Mouse (Mus musculus): Measurements from ENCODE around the gene Qrich1.
A peak's percentile ranks its signal among the peaks of the same experiment; 100 is the strongest.
"Not testable (repeated sequence)": the region's sequence is repeated elsewhere in the genome, so short reads cannot be mapped to it uniquely, and the experiment has no call there.

Gene Qrich1

GRCm38 (mm10) chr9:108591462-108591861 is 74.9 kb downstream of the Qrich1 start:
- DNase-seq: no peak

GRCm38 (mm10) chr9:108594354-108594753 is 77.7 kb downstream of the Qrich1 start:
- DNase-seq: no peak

GRCm38 (mm10) chr9:108596998-108597764 is 80.6 kb downstream of the Qrich1 start, which contains the start of gene P4htm:
TSS of gene P4htm (minus strand) at chr9:108597667.
- DNase-seq: peak; percentile 86

GRCm38 (mm10) chr9:108599021-108599566 is 82.5 kb downstream of the Qrich1 start:
- DNase-seq: no peak

- DNase-seq: no peak
Measured at GRCm38 (mm10) chr9:108600011-108600410, 83.4 kb downstream of the Qrich1 start.

- no peak for DNase-seq
Measured at GRCm38 (mm10) chr9:108601986-108602385, 85.4 kb downstream of the Qrich1 start.

- not testable (repeated sequence) for DNase-seq
Measured at GRCm38 (mm10) chr9:108607929-108608328, 91.3 kb downstream of the Qrich1 start.

GRCm38 (mm10) chr9:108608889-108609288 is 92.3 kb downstream of the Qrich1 start:
- DNase-seq: no peak
